Mouse (Mus musculus) megakaryocyte, adult 5-6 weeks (primary cell): Measurements from ENCODE around the gene Chd3. TPM values are rescaled to one million over a fixed set of nuclear protein-coding genes. Genes with fewer than 3 reads are reported as not detected.

ENCODE experiments used
- ATAC-seq: 2 replicates; pipeline ENCODE4 v1.8.0; 2016; ENCODE audit warnings: mild to moderate bottlenecking, inconsistent platforms; ENCODE audit not compliant: poor library complexity, severe bottlenecking
- total RNA-seq, 2 experiments: library from RNA; stranded (forward) in 1 of 2; stranded (reverse) in 1 of 2; fragments of 153-499, 151-499 nt in 1 of 2; fragments of 221-1000, 200-1000 nt in 1 of 2; gene quantifications; 2 replicates each; pipeline versions ENCODE4 v1.2.3 to v1.2.4; 2015 to 2017

Chd3 gene
- total RNA-seq (2015) (13.6 and 13.9 TPM in 2 replicates), total RNA-seq (2017) (17.1 and 19.8 TPM in 2 replicates)

DNA sequence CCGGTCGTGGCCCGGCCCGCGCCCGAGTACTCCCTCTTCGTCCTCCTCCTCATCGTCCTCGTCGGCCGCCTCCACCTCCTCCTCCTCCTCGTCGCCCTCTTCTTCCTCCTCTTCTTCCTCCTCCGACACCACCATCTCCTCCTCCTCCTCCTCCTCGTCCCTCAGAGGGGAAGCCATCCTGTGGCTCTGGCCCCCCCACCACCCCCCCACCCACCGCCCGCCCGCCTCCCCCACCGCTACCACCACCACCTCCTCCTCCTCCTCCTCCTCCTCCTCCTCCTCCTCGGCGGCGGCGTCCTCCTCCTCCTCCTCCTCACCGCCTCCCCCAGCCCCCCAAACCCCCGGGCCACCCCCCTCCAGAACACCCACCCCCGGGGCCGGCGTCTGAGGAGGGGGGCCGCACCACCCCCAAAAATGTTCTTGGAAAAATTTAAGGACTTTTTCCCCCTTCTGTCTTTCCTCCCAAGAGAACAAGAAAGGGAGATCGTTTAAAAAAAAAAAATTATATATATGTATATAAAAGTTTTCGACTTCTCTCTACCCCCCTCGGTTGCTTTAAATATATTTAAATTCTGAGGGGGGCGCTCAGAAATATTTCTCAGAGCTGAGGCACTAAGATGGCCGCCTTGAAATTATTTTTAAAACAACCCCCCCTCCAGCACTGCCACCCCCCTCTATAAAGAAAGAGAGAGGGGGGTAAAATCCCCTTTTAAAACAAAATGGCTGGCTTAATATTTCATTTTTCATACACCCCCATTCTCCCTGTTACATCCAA, at the start of gene Chd3:
Chd3 (minus strand) TSS at position 192 of the 775 bp plus-strand sequence.
- ATAC-seq: no peak

GRCm38 (mm10) chr11:69417449-69418384, 48.5 kb upstream of the Chd3 start:
- peak; percentile 17; the same call in 1 of the 2 replicates for ATAC-seq

DNA sequence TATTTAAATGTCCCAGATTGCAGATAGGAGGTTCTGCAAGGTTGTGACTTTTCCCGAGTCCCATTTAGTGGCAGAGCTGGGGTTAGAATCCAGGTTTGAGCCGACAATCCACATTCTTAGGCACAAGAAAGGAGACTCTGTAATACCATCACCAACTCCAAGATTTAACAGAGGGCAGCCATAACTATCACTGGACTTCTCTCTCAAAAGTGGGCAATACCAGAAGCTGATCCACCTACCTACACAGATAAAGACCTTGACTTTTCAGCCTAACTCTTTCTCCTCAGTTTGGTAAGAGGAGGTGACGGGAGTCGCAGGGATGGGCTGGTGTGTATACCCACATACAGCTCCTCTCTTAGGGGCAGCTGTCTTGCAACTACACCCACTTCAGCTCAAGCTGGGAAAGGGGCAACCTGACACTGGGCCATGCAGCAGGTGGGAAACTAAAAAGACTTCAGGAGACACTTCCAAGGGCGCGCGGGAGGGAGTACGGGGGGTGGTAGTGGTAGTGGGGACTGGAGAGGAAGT, 47.8 kb upstream of the Chd3 start:
- ATAC-seq: no peak

GRCm38 (mm10) chr11:69416509-69416908, 47.3 kb upstream of the Chd3 start:
- ATAC-seq: no peak

- ATAC-seq: no peak
Observed at GRCm38 (mm10) chr11:69415668-69416451, 46.7 kb upstream of the Chd3 start.

- no peak for ATAC-seq
Observed at GRCm38 (mm10) chr11:69415327-69415667, 46.1 kb upstream of the Chd3 start.

GRCm38 (mm10) chr11:69414421-69415326, 45.5 kb upstream of the Chd3 start:
- ATAC-seq: no peak

- no peak for ATAC-seq
Observed at GRCm38 (mm10) chr11:69413221-69414181, 44.3 kb upstream of the Chd3 start, which contains the start of gene Kdm6b. Gene Kdm6b, minus strand, starts transcription at chr11:69413675.

DNA sequence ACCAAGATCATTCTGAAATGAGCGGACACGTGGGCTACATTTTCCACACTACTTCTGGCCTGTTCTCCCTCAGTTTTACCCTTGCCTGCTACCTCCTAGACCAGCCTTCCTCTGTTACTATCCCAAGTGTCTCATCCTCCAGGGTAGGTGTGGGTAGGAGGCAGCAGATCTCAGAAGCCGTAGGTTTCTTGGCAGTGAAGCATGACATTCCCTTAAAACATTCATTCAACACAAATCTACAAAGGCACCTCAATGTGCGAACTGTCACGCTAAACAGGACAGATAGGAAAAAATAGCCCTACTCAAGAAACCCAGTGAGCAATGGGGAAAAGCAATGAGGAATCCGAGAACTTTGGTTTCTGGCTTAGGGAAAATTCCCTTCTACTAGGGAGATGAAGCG, 43.3 kb upstream of the Chd3 start:
- ATAC-seq: no peak

GRCm38 (mm10) chr11:69411538-69412203, 42.5 kb upstream of the Chd3 start:
- ATAC-seq: peak; percentile 4; the same call in 1 of the 2 replicates

- peak; percentile 17 for ATAC-seq
Observed at GRCm38 (mm10) chr11:69411073-69411535, 41.9 kb upstream of the Chd3 start.

GRCm38 (mm10) chr11:69410310-69411072, 41.3 kb upstream of the Chd3 start:
- peak; percentile 26 for ATAC-seq

GRCm38 (mm10) chr11:69410045-69410309, 40.8 kb upstream of the Chd3 start:
- no peak for ATAC-seq

DNA sequence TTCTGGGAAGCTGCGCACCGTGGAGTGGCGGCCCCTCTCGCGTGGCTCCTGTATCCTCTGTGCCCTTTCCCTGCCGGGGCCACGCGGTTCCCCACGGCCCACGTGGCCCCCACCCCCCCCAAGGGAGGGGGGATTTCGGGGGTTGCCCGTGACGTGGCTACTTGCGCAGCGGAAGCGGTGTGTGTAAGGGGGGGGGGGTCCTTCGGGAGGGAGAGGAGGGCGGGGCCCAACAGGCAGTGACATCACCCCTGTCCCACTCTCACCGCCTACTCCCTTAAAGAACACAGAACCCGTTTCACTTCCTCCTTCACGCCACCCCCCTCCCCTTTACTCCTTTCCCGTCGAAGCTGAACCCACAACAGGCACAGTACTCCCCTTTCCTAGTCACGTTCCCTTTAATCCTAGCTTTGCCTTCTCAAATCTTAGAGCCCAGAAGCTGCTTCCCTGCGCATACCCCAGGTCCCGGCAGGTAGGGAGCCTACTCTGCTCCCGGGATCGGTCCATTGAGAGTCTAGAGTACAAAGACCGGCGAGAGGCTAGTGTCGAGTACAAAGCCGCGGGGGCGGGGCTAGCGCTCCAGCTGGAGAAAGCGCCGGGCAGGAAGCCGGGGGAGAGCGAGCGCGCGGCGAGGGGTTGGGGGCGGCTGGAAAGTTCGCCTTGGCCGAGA, 40.3 kb upstream of the Chd3 start:
- ATAC-seq: peak; percentile 31

DNA sequence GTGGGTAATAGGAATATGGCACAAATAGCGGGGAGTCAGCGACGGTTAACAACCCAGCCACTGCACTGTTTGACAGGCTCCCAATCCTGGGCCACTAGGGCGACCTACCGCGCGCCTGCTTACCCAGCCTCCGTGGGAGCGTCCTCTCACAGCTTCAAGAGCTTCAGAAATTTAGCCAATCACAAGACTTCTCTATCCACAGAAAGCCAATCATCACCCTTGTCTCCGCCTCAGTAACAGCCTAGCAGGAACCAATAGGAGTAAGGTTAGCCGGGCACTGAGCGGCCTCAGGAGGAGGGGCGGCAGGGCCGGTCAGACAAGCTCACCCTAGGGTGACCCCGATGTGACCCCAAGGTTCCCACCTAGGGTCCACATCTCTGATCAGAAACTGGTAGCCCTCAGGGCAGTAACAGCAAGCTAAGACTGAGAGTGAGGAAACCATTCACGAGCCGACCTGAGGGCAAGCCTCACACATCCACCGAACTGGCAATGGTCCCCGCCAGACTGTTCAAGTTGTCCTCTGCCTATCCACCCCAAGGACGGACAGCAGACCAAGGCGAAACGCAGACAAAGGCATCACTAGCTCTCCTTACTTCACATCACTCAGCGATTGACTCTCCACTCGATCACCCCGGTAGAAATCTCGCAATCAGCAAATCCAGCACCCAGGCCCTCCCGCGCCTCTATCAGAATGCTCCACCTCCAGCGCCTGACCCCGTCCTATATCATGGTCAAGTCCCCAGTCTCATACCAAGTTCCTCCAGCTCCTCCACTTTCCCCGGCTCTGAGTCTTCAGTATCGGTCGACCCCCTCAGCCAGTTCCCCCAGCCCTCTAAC, 39.6 kb upstream of the Chd3 start:
- peak; percentile 50 for ATAC-seq

GRCm38 (mm10) chr11:69407724-69408004, 38.5 kb upstream of the Chd3 start:
- ATAC-seq: no peak
